Mouse (Mus musculus) lung, adult 2 months (tissue): ENCODE data around the gene Mbnl2.

Source experiments
- CTCF ChIP-seq: fragments of 200-500 bp; IDR thresholded peaks from 2 replicates; pipeline ENCODE4 v1.5.1; 2011; ENCODE audit warnings: mild to moderate bottlenecking, low read length, control low read depth; ENCODE audit not compliant: insufficient read depth
- POLR2A ChIP-seq: fragments of 200-500 bp; IDR thresholded peaks from 2 replicates; pipeline ENCODE4 v1.6.1; 2011; ENCODE audit warnings: low read depth, mild to moderate bottlenecking, control low read depth, low read length, borderline replicate concordance; ENCODE audit errors: extremely low read depth

GRCm38 (mm10) chr14:120259426-120259825 is 16.0 kb upstream of the Mbnl2 start:
- TF ChIP-seq POLR2A (no peak), CTCF (no peak)
